Mouse (Mus musculus): Measurements from ENCODE around the gene Unc50. TPM values are rescaled to one million over a fixed set of nuclear protein-coding genes. Genes with fewer than 3 reads are reported as not detected.

Gene Unc50
- polyA plus RNA-seq (2012; rRNA removed): 91.6 and 97.9 TPM in 2 replicates

GRCm38 (mm10) chr1:37429366-37430296 lies at the start of gene Unc50, which contains the start of gene Coa5:
Unc50 (plus strand) TSS chr1:37430139.
Coa5 (minus strand) TSS chr1:37430103.

Other genes starting within 250 kb of the Unc50 start
- 0.11 and 0.14 TPM in 2 replicates for gene Cnga3, start 215.7 kb upstream of the Unc50 start, polyA plus RNA-seq (2012; rRNA removed)
- gene Inpp4a, start 130.3 kb upstream of the Unc50 start, polyA plus RNA-seq (2012; rRNA removed): 27.9 and 32.3 TPM in 2 replicates
- 46.8 and 47.6 TPM in 2 replicates for gene Coa5, start within 50 bp of the Unc50 start, polyA plus RNA-seq (2012; rRNA removed)
- 7.6 and 9.1 TPM in 2 replicates for gene Mgat4a, start 110.9 kb downstream of the Unc50 start, polyA plus RNA-seq (2012; rRNA removed)

Data from central nervous system, embryonic 14 days (tissue).